Mouse (Mus musculus) monocyte, adult 59 days (primary cell): ENCODE data around the gene Ing1. TPM values are rescaled to one million over a fixed set of nuclear protein-coding genes. Genes with fewer than 3 reads are reported as not detected.

ENCODE experiments used
- total RNA-seq, 2 experiments: library from RNA; stranded (reverse); gene quantifications; one replicate each; pipeline ENCODE4 v1.2.4; 2023

Gene Ing1
- total RNA-seq: 10 to 100 TPM; 37.8 to 41.0 TPM

GRCm38 (mm10) chr8:11554799-11555719, at the start of gene Ing1:
Gene Ing1, plus strand, starts transcription at chr8:11555571.

GRCm38 (mm10) chr8:11550281-11550948, 5.0 kb upstream of the Ing1 start, which contains the start of gene Cars2:
Gene Cars2, minus strand, starts transcription at chr8:11550783.

Other genes starting within 250 kb of the Ing1 start
- gene Col4a2, start 242.8 kb upstream of the Ing1 start, total RNA-seq: 1 to 10 TPM; 2.8 to 3.2 TPM
- 1 to 10 TPM; 4.6 TPM for gene Col4a1, start 242.7 kb upstream of the Ing1 start, total RNA-seq
- 100 to 1,000 TPM in 1 of 2 experiments, 10 to 100 TPM in 1; 59.5 to 103 TPM for gene Rab20, start 76.9 kb upstream of the Ing1 start, total RNA-seq
- 10 to 100 TPM; 36.4 to 39.5 TPM for gene Naxd, start 58.1 kb upstream of the Ing1 start, total RNA-seq
- 10 to 100 TPM; 26.2 to 31.3 TPM for gene Cars2, start 4.8 kb upstream of the Ing1 start, total RNA-seq
- 10 to 100 TPM; 37.8 to 50.1 TPM for gene Ankrd10, start 80.2 kb downstream of the Ing1 start, total RNA-seq
- not detected for gene 1700016D06Rik, start 145.5 kb downstream of the Ing1 start, total RNA-seq
- gene Arhgef7, start 172.2 kb downstream of the Ing1 start, total RNA-seq: 10 to 100 TPM; 48.0 to 51.1 TPM